Mouse (Mus musculus): ENCODE measurements around the gene Pan2. TPM values are rescaled to one million over a fixed set of nuclear protein-coding genes. Genes with fewer than 3 reads are reported as not detected.
A peak's percentile ranks its signal among the peaks of the same experiment; 100 is the strongest.
"Not testable (repeated sequence)": the region's sequence is repeated elsewhere in the genome, so short reads cannot be mapped to it uniquely, and the experiment has no call there.

Pan2 gene
- polyA plus RNA-seq, 1 experiment from 2014 or later = 42.1 TPM

- H3K4me1 ChIP-seq = peaks cover 20% of the 10 kb centered on the region
- peak overlapping the region; percentile 85 for H3K4me3 ChIP-seq
- H3K9me3 ChIP-seq = no peaks in the 10 kb centered on the region
- H3K36me3 ChIP-seq (replicated peaks) = peaks cover 79% of the 10 kb centered on the region
- DNase-seq (ENCODE audit: extremely low spot score, low spot score) = no peak
- peak overlapping the region; percentile 96 for H3K27ac ChIP-seq
- no peaks in the 10 kb centered on the region for H3K27me3 ChIP-seq (ENCODE audit: poor library complexity, severe bottlenecking)
- WGBS = 90% methylated on average over 8 of the region's 8 CpGs
These were observed 20.4 kb downstream of the Pan2 start for GRCm38 (mm10) chr10:128323516-128323915.

- H3K27ac ChIP-seq = no peak overlapping the region
- H3K4me1 ChIP-seq = peaks cover 15% of the 10 kb centered on the region
- WGBS = 95% methylated on average over 8 of the region's 8 CpGs
- no peaks in the 10 kb centered on the region for H3K27me3 ChIP-seq (ENCODE audit: poor library complexity, severe bottlenecking)
- peaks cover 60% of the 10 kb centered on the region for H3K36me3 ChIP-seq (replicated peaks)
- H3K9me3 ChIP-seq = no peaks in the 10 kb centered on the region
- no peak for DNase-seq (ENCODE audit: extremely low spot score, low spot score)
- H3K4me3 ChIP-seq = no peak overlapping the region
These were observed 23.7 kb downstream of the Pan2 start for GRCm38 (mm10) chr10:128326825-128327224.

- Histone ChIP-seq H3K36me3 (replicated peaks) (peaks cover 60% of the 10 kb centered on the region), H3K27me3 (ENCODE audit: poor library complexity, severe bottlenecking) (no peaks in the 10 kb centered on the region), H3K4me3 (no peak overlapping the region), H3K27ac (no peak overlapping the region), H3K9me3 (no peaks in the 10 kb centered on the region), H3K4me1 (peaks cover 14% of the 10 kb centered on the region)
- WGBS = 94% methylated on average over 10 of the region's 10 CpGs
- DNase-seq (ENCODE audit: extremely low spot score, low spot score) = no peak
These were observed 24.5 kb downstream of the Pan2 start for GRCm38 (mm10) chr10:128327610-128328009.

- H3K27me3 ChIP-seq (ENCODE audit: poor library complexity, severe bottlenecking); H3K27ac ChIP-seq; H3K4me1 ChIP-seq; DNase-seq (ENCODE audit: extremely low spot score, low spot score); H3K4me3 ChIP-seq; H3K9me3 ChIP-seq: not testable (repeated sequence)
- H3K36me3 ChIP-seq (replicated peaks) = peaks cover 18% of the 10 kb centered on the region
- 83% methylated on average over 6 of the region's 6 CpGs for WGBS
These were observed 29.5 kb downstream of the Pan2 start for GRCm38 (mm10) chr10:128332358-128333249.

- H3K9me3 ChIP-seq = no peaks in the 10 kb centered on the region
- no peak overlapping the region for H3K4me3 ChIP-seq
- H3K4me1 ChIP-seq = peaks cover 25% of the 10 kb centered on the region
- H3K27me3 ChIP-seq (ENCODE audit: poor library complexity, severe bottlenecking) = no peaks in the 10 kb centered on the region
- WGBS = 6% methylated on average over 4 of the region's 4 CpGs
- peak; percentile 65 for DNase-seq (ENCODE audit: extremely low spot score, low spot score)
- no peak overlapping the region for H3K27ac ChIP-seq
- peaks cover 15% of the 10 kb centered on the region for H3K36me3 ChIP-seq (replicated peaks)
These were observed 32.4 kb downstream of the Pan2 start for GRCm38 (mm10) chr10:128335582-128335981.

- Histone ChIP-seq H3K27ac (no peak overlapping the region), H3K27me3 (ENCODE audit: poor library complexity, severe bottlenecking) (no peaks in the 10 kb centered on the region), H3K36me3 (replicated peaks) (peaks cover 21% of the 10 kb centered on the region), H3K4me3 (no peak overlapping the region), H3K9me3 (no peaks in the 10 kb centered on the region), H3K4me1 (peaks cover 25% of the 10 kb centered on the region)
- WGBS = 95% methylated on average over 3 of the region's 3 CpGs
- DNase-seq (ENCODE audit: extremely low spot score, low spot score) = no peak
These were observed 33.1 kb downstream of the Pan2 start for GRCm38 (mm10) chr10:128336195-128336594.

- 88% methylated on average over 3 of the region's 3 CpGs for WGBS
- Histone ChIP-seq H3K27me3 (ENCODE audit: poor library complexity, severe bottlenecking) (no peaks in the 10 kb centered on the region), H3K4me1 (peaks cover 25% of the 10 kb centered on the region), H3K4me3 (peak overlapping the region; percentile 68), H3K9me3 (no peaks in the 10 kb centered on the region), H3K36me3 (replicated peaks) (peaks cover 25% of the 10 kb centered on the region), H3K27ac (peak overlapping the region; percentile 91)
- DNase-seq (ENCODE audit: extremely low spot score, low spot score) = no peak
These were observed 33.5 kb downstream of the Pan2 start for GRCm38 (mm10) chr10:128336597-128336996.

GRCm38 (mm10) chr10:128337306-128338181 lies 34.4 kb downstream of the Pan2 start, which contains the start of gene Cs:
Gene Cs (plus strand): TSS chr10:128337734.
- Histone ChIP-seq H3K4me3 (peak within 1 kb of the TSS; percentile 68), H3K36me3 (replicated peaks) (peaks cover 28% of the 10 kb centered on the region), H3K27ac (peak within 1 kb of the TSS; percentile 91), H3K27me3 (ENCODE audit: poor library complexity, severe bottlenecking) (no peaks in the 10 kb centered on the region), H3K4me1 (peaks cover 25% of the 10 kb centered on the region), H3K9me3 (no peaks in the 10 kb centered on the region)
- WGBS = 2% methylated on average over 61 of the region's 61 CpGs
- peak; percentile 98 for DNase-seq (ENCODE audit: extremely low spot score, low spot score)

GRCm38 (mm10) chr10:128338415-128338814 lies 35.3 kb downstream of the Pan2 start:
- DNase-seq (ENCODE audit: extremely low spot score, low spot score) = no peak
- no peaks in the 10 kb centered on the region for H3K9me3 ChIP-seq
- H3K4me3 ChIP-seq = peak overlapping the region; percentile 68
- WGBS = 27% methylated on average over 5 of the region's 5 CpGs
- peaks cover 37% of the 10 kb centered on the region for H3K36me3 ChIP-seq (replicated peaks)
- peak overlapping the region; percentile 91 for H3K27ac ChIP-seq
- no peaks in the 10 kb centered on the region for H3K27me3 ChIP-seq (ENCODE audit: poor library complexity, severe bottlenecking)
- H3K4me1 ChIP-seq = peaks cover 25% of the 10 kb centered on the region

- DNase-seq (ENCODE audit: extremely low spot score, low spot score) = no peak
- no peaks in the 10 kb centered on the region for H3K9me3 ChIP-seq
- no peaks in the 10 kb centered on the region for H3K27me3 ChIP-seq (ENCODE audit: poor library complexity, severe bottlenecking)
- 88% methylated on average over 2 of the region's 2 CpGs for WGBS
- H3K4me1 ChIP-seq = peaks cover 25% of the 10 kb centered on the region
- no peak overlapping the region for H3K27ac ChIP-seq
- peaks cover 41% of the 10 kb centered on the region for H3K36me3 ChIP-seq (replicated peaks)
- peak overlapping the region; percentile 68 for H3K4me3 ChIP-seq
These were observed 35.8 kb downstream of the Pan2 start for GRCm38 (mm10) chr10:128338948-128339347.

- peak overlapping the region; percentile 68; the same call in 1 of the 2 replicates for H3K4me3 ChIP-seq
- peaks cover 45% of the 10 kb centered on the region for H3K36me3 ChIP-seq (replicated peaks)
- no peak overlapping the region for H3K27ac ChIP-seq
- no peaks in the 10 kb centered on the region for H3K9me3 ChIP-seq
- peaks cover 32% of the 10 kb centered on the region for H3K4me1 ChIP-seq
- no peak for DNase-seq (ENCODE audit: extremely low spot score, low spot score)
- no peaks in the 10 kb centered on the region for H3K27me3 ChIP-seq (ENCODE audit: poor library complexity, severe bottlenecking)
- WGBS = 83% methylated on average over 2 of the region's 2 CpGs
These were observed 37.1 kb downstream of the Pan2 start for GRCm38 (mm10) chr10:128340257-128340656.

GRCm38 (mm10) chr10:128343436-128343835 lies 40.3 kb downstream of the Pan2 start:
- no peak overlapping the region for H3K4me3 ChIP-seq
- peaks cover 58% of the 10 kb centered on the region for H3K36me3 ChIP-seq (replicated peaks)
- no peak for DNase-seq (ENCODE audit: extremely low spot score, low spot score)
- peaks cover 23% of the 10 kb centered on the region for H3K4me1 ChIP-seq
- no peak overlapping the region for H3K27ac ChIP-seq
- H3K9me3 ChIP-seq = no peaks in the 10 kb centered on the region
- no peaks in the 10 kb centered on the region for H3K27me3 ChIP-seq (ENCODE audit: poor library complexity, severe bottlenecking)
- WGBS = 95% methylated on average over 1 of the region's 1 CpGs
